Mouse (Mus musculus) small intestine, adult 2 months (tissue): ENCODE results near the gene Lztfl1. TPM values are rescaled to one million over a fixed set of nuclear protein-coding genes. Genes with fewer than 3 reads are reported as not detected.
"Not testable (repeated sequence)": the region's sequence is repeated elsewhere in the genome, so short reads cannot be mapped to it uniquely, and the experiment has no call there.

ENCODE experiments used
- H3K27ac ChIP-seq: fragments of 200-500 bp; 2 replicates; pipeline ENCODE4 v1.5.1; 2012; ENCODE audit warnings: low read depth, low read length, control low read depth, inconsistent platforms; ENCODE audit not compliant: insufficient read depth
- H3K27me3 ChIP-seq: fragments of 200-500 bp; 2 replicates; pipeline ENCODE4 v1.6.1; 2012; ENCODE audit warnings: mild to moderate bottlenecking, moderate library complexity, low read length, inconsistent platforms; ENCODE audit not compliant: control insufficient read depth, insufficient read depth
- H3K36me3 ChIP-seq: fragments of 200-500 bp; 2 replicates; pipeline ENCODE4 v1.6.1; 2012; ENCODE audit warnings: mild to moderate bottlenecking, low read length, control low read depth, inconsistent platforms; ENCODE audit not compliant: control insufficient read depth, insufficient read depth
- H3K4me1 ChIP-seq: fragments of 200-500 bp; 2 replicates; pipeline ENCODE4 v1.6.1; 2012; ENCODE audit warnings: low read length, inconsistent platforms, mixed read lengths; ENCODE audit not compliant: control insufficient read depth, insufficient read depth, insufficient read length
- H3K4me3 ChIP-seq: fragments of 200-500 bp; 2 replicates; pipeline ENCODE4 v1.5.1; 2012; ENCODE audit warnings: low read depth, mild to moderate bottlenecking, control low read depth, inconsistent platforms, low read length, moderate library complexity
- CTCF ChIP-seq: fragments of 200-500 bp; IDR thresholded peaks from 2 replicates; pipeline ENCODE4 v1.5.1; 2012; ENCODE audit warnings: low read depth, mild to moderate bottlenecking, control low read depth, inconsistent platforms, low read length, moderate library complexity, mixed read lengths; ENCODE audit not compliant: insufficient replicate concordance, insufficient read length; ENCODE audit errors: extremely low read depth
- POLR2A ChIP-seq: fragments of 200-500 bp; IDR thresholded peaks from 2 replicates; pipeline ENCODE4 v1.6.1; 2012; ENCODE audit warnings: low read depth, mild to moderate bottlenecking, control low read depth, inconsistent platforms, low read length, moderate library complexity
- WGBS: fragments of 180-500 bp; shearing (Covaris S2); methylation state at CpG from one replicate; pipeline ENCODE4 v1.1.7; 2018; 5-methylcytosine and 5-hydroxymethylcytosine counted together
- polyA plus RNA-seq: library from polyadenylated mRNA; depleted of rRNA; stranded (reverse); fragments of >200 nt; gene quantifications from 2 replicates; pipeline ENCODE4 v1.2.3, GENCODE M21; 2012

Lztfl1 gene
- polyA plus RNA-seq, 1 experiment = 0.43 TPM

GRCm38 (mm10) chr9:123683704-123684103, 33.8 kb downstream of the Lztfl1 start:
- Histone ChIP-seq H3K4me3 (no peak overlapping the region), H3K4me1 (peaks cover 3% of the 10 kb centered on the region; the same call in 1 of the 2 replicates), H3K27me3 (no peaks in the 10 kb centered on the region), H3K36me3 (no peaks in the 10 kb centered on the region), H3K27ac (no peak overlapping the region)
- WGBS = 42% methylated on average over 3 of the region's 3 CpGs
- TF ChIP-seq CTCF (no peak), POLR2A (no peak)

DNA sequence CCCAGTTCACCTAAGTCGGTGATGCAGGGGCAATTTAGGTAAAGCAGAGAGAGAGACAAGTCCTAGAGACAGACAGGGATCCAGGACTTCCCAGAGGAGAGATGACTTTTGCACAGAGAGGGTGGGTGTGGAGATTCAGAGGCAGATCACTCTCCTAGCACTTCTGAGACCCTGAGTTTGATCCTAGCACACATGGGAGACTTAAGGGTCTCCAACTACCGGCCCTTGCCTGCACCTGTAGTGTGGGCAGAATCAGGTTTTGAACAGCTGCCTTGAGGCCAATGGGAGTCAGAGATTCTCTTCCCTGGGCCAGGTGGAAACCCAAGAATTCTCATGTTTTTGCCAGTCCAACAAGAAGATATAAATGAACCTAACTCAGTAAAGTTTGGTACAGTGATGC, 38.3 kb downstream of the Lztfl1 start:
- peak overlapping the region; percentile 35 for H3K27ac ChIP-seq
- no peak for TF ChIP-seq POLR2A
- no peak for TF ChIP-seq CTCF
- WGBS = 29% methylated on average over 2 of the region's 2 CpGs
- peaks cover 3% of the 10 kb centered on the region; the same call in 1 of the 2 replicates for H3K4me1 ChIP-seq
- no peaks in the 10 kb centered on the region for H3K27me3 ChIP-seq
- H3K4me3 ChIP-seq = peak overlapping the region; percentile 75; the same call in 1 of the 2 replicates
- peaks cover 5% of the 10 kb centered on the region for H3K36me3 ChIP-seq

GRCm38 (mm10) chr9:123678327-123679105, 39.0 kb downstream of the Lztfl1 start, which contains the start of the genes Ccr9 and Slc6a20a:
TSS of gene Ccr9 (plus strand) at chr9:123678439.
TSS of gene Slc6a20a (minus strand) at chr9:123678885.
- H3K4me1 ChIP-seq = peaks cover 3% of the 10 kb centered on the region; the same call in 1 of the 2 replicates
- H3K36me3 ChIP-seq = peaks cover 5% of the 10 kb centered on the region
- TF ChIP-seq CTCF (no peak), POLR2A (peak; percentile 65)
- 1% methylated on average over 73 of the region's 73 CpGs for WGBS
- peak within 1 kb of the TSS; percentile 75 for H3K4me3 ChIP-seq
- H3K27me3 ChIP-seq = no peaks in the 10 kb centered on the region
- peak within 1 kb of the TSS; percentile 89 for H3K27ac ChIP-seq

- no peak overlapping the region for H3K4me3 ChIP-seq
- no peaks in the 10 kb centered on the region; the same call in 1 of the 2 replicates for H3K4me1 ChIP-seq
- H3K27ac ChIP-seq = no peak overlapping the region
- no peaks in the 10 kb centered on the region for H3K27me3 ChIP-seq
- WGBS = 45% methylated on average over 5 of the region's 5 CpGs
- TF ChIP-seq CTCF (peak; percentile 42; the same call in 1 of the 2 replicates), POLR2A (no peak)
- H3K36me3 ChIP-seq = peaks cover 24% of the 10 kb centered on the region
Observed at GRCm38 (mm10) chr9:123665645-123666044, 51.9 kb downstream of the Lztfl1 start.

DNA sequence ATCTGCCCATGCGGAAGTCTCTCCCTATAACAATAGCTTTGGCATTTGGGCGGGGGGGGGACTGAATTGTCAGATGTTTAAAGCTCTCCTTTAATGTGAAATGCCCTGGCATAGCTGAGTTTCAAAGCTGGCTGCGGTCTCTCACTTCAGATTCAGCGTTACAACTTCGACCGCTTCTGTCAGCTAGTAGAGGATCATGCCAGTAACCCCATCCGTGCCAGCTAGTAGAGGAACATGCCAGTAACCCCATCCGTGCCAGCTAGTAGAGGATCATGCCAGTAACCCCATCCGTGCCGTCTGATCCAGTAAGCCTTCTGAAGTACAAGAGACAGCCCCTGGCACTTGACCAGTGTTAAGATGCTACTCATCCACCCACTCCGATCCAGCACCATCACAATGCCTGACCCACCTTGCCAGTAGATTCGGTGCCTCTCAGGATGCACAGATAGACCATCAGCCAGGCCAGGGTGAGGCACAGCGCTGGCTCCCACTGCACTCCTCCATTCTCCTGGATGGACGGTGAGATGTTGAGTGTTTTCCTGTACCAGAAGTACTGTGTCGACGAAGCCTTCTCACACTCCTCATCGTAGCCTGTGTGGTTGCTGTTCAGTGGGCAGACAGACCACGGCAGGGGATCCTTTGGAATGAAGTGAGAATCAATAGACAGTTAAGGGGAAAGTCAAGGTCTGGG, 57.4 kb downstream of the Lztfl1 start:
- H3K27me3 ChIP-seq, H3K27ac ChIP-seq, H3K4me1 ChIP-seq, H3K4me3 ChIP-seq: not testable (repeated sequence)
- WGBS = 91% methylated on average over 18 of the region's 18 CpGs
- peaks cover 55% of the 10 kb centered on the region for H3K36me3 ChIP-seq

DNA sequence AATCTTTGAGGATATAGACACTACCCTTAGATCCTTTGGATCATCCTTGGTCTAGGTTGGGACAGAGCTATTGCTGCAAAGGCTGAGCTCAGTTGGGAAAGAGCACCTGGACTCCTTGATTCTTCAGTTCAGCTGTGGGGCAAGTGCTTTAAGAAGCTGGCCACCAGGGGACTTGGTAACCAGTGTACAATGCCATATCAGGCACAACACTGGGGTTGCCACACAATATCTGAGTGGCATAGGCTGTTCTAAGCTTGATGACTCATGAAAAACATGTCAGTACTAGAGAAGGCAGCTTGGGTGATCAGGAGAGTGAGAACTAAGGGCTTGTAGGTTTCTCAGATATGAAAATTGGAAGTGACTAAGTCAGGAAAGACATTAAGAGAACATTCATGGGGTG, 58.5 kb downstream of the Lztfl1 start:
- Histone ChIP-seq H3K4me1 (no peaks in the 10 kb centered on the region; the same call in 1 of the 2 replicates), H3K4me3 (no peak overlapping the region)
- no peak for TF ChIP-seq CTCF
- TF ChIP-seq POLR2A = no peak

DNA sequence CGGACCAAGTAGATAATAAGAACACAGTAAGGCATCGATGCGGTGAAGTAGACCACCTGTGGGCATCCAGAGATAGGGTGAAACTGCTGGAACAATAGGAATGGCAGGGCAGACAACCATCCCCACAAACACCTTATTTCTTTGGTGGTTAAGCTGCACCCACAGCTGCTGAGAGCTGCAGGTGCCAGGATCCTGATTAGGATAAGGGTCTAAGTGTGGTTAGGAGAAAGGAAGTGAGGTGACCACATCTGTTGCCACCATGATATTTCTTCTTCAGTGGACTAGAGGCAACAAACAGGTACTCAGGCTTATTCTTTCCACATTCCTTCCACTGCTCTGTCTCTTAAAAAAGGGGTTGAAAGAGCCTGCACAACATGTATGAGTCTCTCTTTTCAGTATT, 60.0 kb downstream of the Lztfl1 start:
- H3K27ac ChIP-seq = no peak overlapping the region
- WGBS = 77% methylated on average over 3 of the region's 3 CpGs
- H3K4me3 ChIP-seq = no peak overlapping the region
- H3K27me3 ChIP-seq = no peaks in the 10 kb centered on the region
- peaks cover 60% of the 10 kb centered on the region for H3K36me3 ChIP-seq
- H3K4me1 ChIP-seq = no peaks in the 10 kb centered on the region
- TF ChIP-seq CTCF (no peak), POLR2A (no peak)

More for the DNA sequence above, 58.5 kb downstream of the Lztfl1 start:
- no peak overlapping the region for H3K27ac ChIP-seq
- H3K36me3 ChIP-seq = peaks cover 60% of the 10 kb centered on the region
- H3K27me3 ChIP-seq = no peaks in the 10 kb centered on the region
